Mouse (Mus musculus): Measurements from ENCODE around the gene Ddx55. TPM values are rescaled to one million over a fixed set of nuclear protein-coding genes. Genes with fewer than 3 reads are reported as not detected.
A peak's percentile ranks its signal among the peaks of the same experiment; 100 is the strongest.

Ddx55 gene
- total and polyA plus RNA-seq, 2 experiments from 2014 or later = 4.9 to 5.2 TPM

DNA sequence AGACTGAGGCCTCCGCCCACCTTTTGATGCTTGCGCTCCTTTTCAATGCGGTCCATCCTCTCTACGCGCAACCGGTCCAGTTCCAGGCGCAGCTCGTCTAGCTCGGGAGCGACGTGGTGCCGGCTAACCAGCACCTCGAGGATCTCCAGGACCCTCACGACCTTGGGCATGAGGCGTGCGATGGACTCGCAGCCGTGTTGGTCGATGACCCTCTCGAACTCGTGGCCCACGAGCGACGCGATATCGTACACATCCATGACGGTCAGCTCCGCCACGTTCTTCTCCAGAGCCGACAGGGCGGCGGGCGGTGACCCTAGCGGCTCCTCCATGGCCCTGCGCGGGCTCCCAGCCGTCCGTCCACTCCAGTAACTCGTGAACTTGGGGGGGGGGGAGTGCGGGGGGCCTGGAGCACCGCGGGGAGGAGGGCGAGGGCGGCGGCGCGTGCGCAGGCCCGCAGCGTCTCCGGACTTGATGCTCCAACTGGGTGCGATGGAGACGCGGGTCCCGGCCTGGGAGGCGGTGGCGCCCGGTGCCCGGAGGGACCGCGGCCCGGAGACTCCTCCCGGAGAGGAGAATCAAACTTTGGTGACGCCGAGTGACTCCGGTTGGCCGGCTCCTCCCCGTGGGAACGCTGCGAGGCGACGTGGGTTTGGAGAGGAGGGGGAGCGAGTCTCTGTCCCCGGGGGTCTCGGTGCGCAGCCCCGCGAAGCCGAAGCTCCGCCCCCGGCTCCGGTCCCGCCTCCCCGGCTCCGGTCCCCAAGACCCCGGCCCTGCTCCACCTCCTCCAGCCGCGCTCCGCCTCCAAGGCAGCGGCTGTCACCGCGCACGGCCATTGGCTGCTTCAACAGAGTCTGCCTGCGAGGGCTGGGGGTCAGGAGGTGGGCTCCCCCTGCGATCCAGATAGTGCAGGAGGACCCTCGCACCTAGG lies 21.7 kb upstream of the Ddx55 start, which contains the start of gene Rilpl1:
TSS of gene Rilpl1 (minus strand) at position 737 of the 928 bp plus-strand sequence.
- WGBS = 0% methylated on average over 89 of the region's 96 CpGs
- DNase-seq (ENCODE audit: low spot score) (peak; percentile 72), ATAC-seq (ENCODE audit: insufficient read depth, low read depth) (peak; percentile 81)
- H3K9ac ChIP-seq (replicated peaks; ENCODE audit: low read depth, low read length) = peak within 1 kb of the TSS; percentile 79
- no peaks in the 10 kb centered on the region for H3K27me3 ChIP-seq (ENCODE audit: control insufficient read depth, insufficient read depth, low read length)
- peak within 1 kb of the TSS; percentile 91 for H3K4me2 ChIP-seq (ENCODE audit: low read depth, low read length)
- peak within 1 kb of the TSS; percentile 94 for H3K27ac ChIP-seq (ENCODE audit: low read depth)
- TF ChIP-seq CTCF (IDR thresholded peaks at IDR 0.05; ENCODE audit: low read depth) (no peak), EP300 (IDR thresholded peaks at IDR 0.05; ENCODE audit: low read depth) (no peak)
- peaks cover 28% of the 10 kb centered on the region for H3K4me1 ChIP-seq (ENCODE audit: control insufficient read depth, insufficient read depth)
- H3K9me3 ChIP-seq (replicated peaks; ENCODE audit: control insufficient read depth, low read length) = no peaks in the 10 kb centered on the region
- peak within 1 kb of the TSS; percentile 95 for H3K4me3 ChIP-seq (ENCODE audit: low read depth, low read length)
- peaks cover 6% of the 10 kb centered on the region; the same call in 1 of the 2 replicates for H3K36me3 ChIP-seq (replicated peaks; ENCODE audit: control insufficient read depth, insufficient read depth, low read length)

DNA sequence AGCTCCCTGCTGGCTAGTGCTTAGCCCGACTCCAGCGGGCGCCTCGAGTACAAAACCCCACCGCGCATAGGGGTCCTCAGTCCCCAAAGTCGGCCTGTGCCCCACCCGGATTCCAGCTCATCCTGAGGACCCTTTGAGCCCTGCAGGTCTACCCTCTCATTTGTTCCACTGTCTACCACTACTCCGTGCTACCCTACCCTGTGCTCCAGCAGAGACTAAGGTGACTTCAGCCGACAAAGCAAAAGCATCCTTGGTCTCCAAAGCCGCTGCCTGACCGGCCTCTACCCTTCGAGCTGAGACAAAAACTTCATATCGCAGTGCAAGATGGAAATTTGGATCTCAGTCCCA lies 21.1 kb upstream of the Ddx55 start:
- no peak for ATAC-seq (ENCODE audit: insufficient read depth, low read depth)
- H3K27me3 ChIP-seq (ENCODE audit: control insufficient read depth, insufficient read depth, low read length) = no peaks in the 10 kb centered on the region
- WGBS = 14% methylated on average over 14 of the region's 14 CpGs

GRCm38 (mm10) chr5:124532451-124532850 lies 20.2 kb upstream of the Ddx55 start:
- no peak overlapping the region for H3K9ac ChIP-seq (replicated peaks; ENCODE audit: low read depth, low read length)
- H3K4me3 ChIP-seq (ENCODE audit: low read depth, low read length) = no peak overlapping the region
- H3K4me2 ChIP-seq (ENCODE audit: low read depth, low read length) = 0 out of 2 replicates have a peak overlapping the region, but pooled peaks have one; percentile 91
- H3K27me3 ChIP-seq (ENCODE audit: control insufficient read depth, insufficient read depth, low read length) = no peaks in the 10 kb centered on the region
- peaks cover under 1% of the 10 kb centered on the region; the same call in 1 of the 2 replicates for H3K36me3 ChIP-seq (replicated peaks; ENCODE audit: control insufficient read depth, insufficient read depth, low read length)
- no peak for DNase-seq (ENCODE audit: low spot score)
- peaks cover 37% of the 10 kb centered on the region for H3K4me1 ChIP-seq (ENCODE audit: control insufficient read depth, insufficient read depth)
- 34% methylated on average over 7 of the region's 7 CpGs for WGBS
- ATAC-seq (ENCODE audit: insufficient read depth, low read depth) = no peak
- peak overlapping the region; percentile 94 for H3K27ac ChIP-seq (ENCODE audit: low read depth)
- TF ChIP-seq EP300 (IDR thresholded peaks at IDR 0.05; ENCODE audit: low read depth) = no peak
- no peak for TF ChIP-seq CTCF (IDR thresholded peaks at IDR 0.05; ENCODE audit: low read depth)
- H3K9me3 ChIP-seq (replicated peaks; ENCODE audit: control insufficient read depth, low read length) = no peaks in the 10 kb centered on the region

More for the DNA sequence above, 21.1 kb upstream of the Ddx55 start:
- H3K9me3 ChIP-seq (replicated peaks; ENCODE audit: control insufficient read depth, low read length) = no peaks in the 10 kb centered on the region
- peaks cover 6% of the 10 kb centered on the region; the same call in 1 of the 2 replicates for H3K36me3 ChIP-seq (replicated peaks; ENCODE audit: control insufficient read depth, insufficient read depth, low read length)
- peak overlapping the region; percentile 79 for H3K9ac ChIP-seq (replicated peaks; ENCODE audit: low read depth, low read length)
- peak overlapping the region; percentile 91 for H3K4me2 ChIP-seq (ENCODE audit: low read depth, low read length)
- peak overlapping the region; percentile 95 for H3K4me3 ChIP-seq (ENCODE audit: low read depth, low read length)
- peaks cover 29% of the 10 kb centered on the region for H3K4me1 ChIP-seq (ENCODE audit: control insufficient read depth, insufficient read depth)
- DNase-seq (ENCODE audit: low spot score) = no peak
- TF ChIP-seq CTCF (IDR thresholded peaks at IDR 0.05; ENCODE audit: low read depth) (no peak), EP300 (IDR thresholded peaks at IDR 0.05; ENCODE audit: low read depth) (no peak)
- peak overlapping the region; percentile 94 for H3K27ac ChIP-seq (ENCODE audit: low read depth)

DNA sequence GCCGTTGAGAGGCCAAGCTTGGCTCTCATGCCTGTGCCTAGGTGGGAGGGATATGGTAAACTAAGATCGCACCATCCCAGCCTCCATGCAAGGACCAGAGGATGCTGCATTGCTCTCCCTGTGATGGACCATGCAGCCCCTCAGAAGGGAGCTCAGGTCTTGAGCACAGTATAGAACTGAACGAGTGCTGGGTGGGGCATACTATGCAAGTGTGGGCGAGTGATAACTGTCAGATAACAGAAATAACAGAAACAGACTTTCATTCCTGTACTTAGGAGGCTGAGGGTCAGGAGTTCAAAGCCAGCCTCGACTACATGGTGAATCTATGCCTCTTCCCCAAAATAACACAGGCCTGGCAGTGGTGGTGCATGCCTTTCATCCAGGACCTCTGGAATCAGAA lies 17.6 kb upstream of the Ddx55 start:
- ATAC-seq (ENCODE audit: insufficient read depth, low read depth) = no peak
- no peaks in the 10 kb centered on the region for H3K27me3 ChIP-seq (ENCODE audit: control insufficient read depth, insufficient read depth, low read length)
- TF ChIP-seq EP300 (IDR thresholded peaks at IDR 0.05; ENCODE audit: low read depth) (no peak), CTCF (IDR thresholded peaks at IDR 0.05; ENCODE audit: low read depth) (no peak)
- H3K36me3 ChIP-seq (replicated peaks; ENCODE audit: control insufficient read depth, insufficient read depth, low read length) = no peaks in the 10 kb centered on the region
- H3K4me1 ChIP-seq (ENCODE audit: control insufficient read depth, insufficient read depth) = peaks cover 15% of the 10 kb centered on the region
- H3K9me3 ChIP-seq (replicated peaks; ENCODE audit: control insufficient read depth, low read length) = no peaks in the 10 kb centered on the region
- H3K27ac ChIP-seq (ENCODE audit: low read depth) = no peak overlapping the region
- H3K9ac ChIP-seq (replicated peaks; ENCODE audit: low read depth, low read length) = no peak overlapping the region
- WGBS = 37% methylated on average over 5 of the region's 5 CpGs
- no peak overlapping the region for H3K4me2 ChIP-seq (ENCODE audit: low read depth, low read length)
- no peak overlapping the region for H3K4me3 ChIP-seq (ENCODE audit: low read depth, low read length)
- no peak for DNase-seq (ENCODE audit: low spot score)

DNA sequence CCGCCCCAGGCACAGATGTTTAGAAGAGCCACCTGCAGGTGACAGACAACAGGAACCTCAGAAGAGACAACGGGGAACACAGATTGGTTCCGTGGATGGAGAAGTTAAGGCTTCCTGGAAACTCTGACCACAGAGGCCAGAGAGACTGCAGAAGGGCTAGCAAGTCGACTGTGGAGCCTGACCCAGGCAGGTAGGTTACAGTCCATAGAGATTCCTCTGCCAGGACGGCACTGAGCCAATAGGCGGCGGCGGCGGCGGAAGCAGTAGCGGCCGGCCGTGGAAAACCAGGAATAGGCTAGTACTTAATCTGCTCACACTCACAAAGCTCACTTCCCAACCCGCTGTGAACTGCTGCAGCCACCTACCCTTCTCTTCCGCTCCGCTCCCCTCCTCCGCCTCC lies 15.9 kb upstream of the Ddx55 start:
- peak overlapping the region; percentile 75 for H3K27ac ChIP-seq (ENCODE audit: low read depth)
- H3K4me3 ChIP-seq (ENCODE audit: low read depth, low read length) = peak overlapping the region; percentile 22
- H3K4me1 ChIP-seq (ENCODE audit: control insufficient read depth, insufficient read depth) = peaks cover 10% of the 10 kb centered on the region
- H3K27me3 ChIP-seq (ENCODE audit: control insufficient read depth, insufficient read depth, low read length) = no peaks in the 10 kb centered on the region
- peak; percentile 61 for DNase-seq (ENCODE audit: low spot score)
- H3K9ac ChIP-seq (replicated peaks; ENCODE audit: low read depth, low read length) = 0 out of 2 replicates have a peak overlapping the region, but pooled peaks have one; percentile 32
- H3K4me2 ChIP-seq (ENCODE audit: low read depth, low read length) = peak overlapping the region; percentile 60
- no peaks in the 10 kb centered on the region for H3K36me3 ChIP-seq (replicated peaks; ENCODE audit: control insufficient read depth, insufficient read depth, low read length)
- 3% methylated on average over 17 of the region's 17 CpGs for WGBS
- no peak for ATAC-seq (ENCODE audit: insufficient read depth, low read depth)
- TF ChIP-seq CTCF (IDR thresholded peaks at IDR 0.05; ENCODE audit: low read depth) (no peak; the same call in 1 of the 2 replicates), EP300 (IDR thresholded peaks at IDR 0.05; ENCODE audit: low read depth) (no peak)
- H3K9me3 ChIP-seq (replicated peaks; ENCODE audit: control insufficient read depth, low read length) = no peaks in the 10 kb centered on the region
